Mouse (Mus musculus): ENCODE measurements at regions not wholly inside any gene's neighbourhood (a gene's known extent, or its start where the extent isn't known, plus 50 kb on each side); places are given as distances from the start of the nearest gene placed in this dataset.

DNA sequence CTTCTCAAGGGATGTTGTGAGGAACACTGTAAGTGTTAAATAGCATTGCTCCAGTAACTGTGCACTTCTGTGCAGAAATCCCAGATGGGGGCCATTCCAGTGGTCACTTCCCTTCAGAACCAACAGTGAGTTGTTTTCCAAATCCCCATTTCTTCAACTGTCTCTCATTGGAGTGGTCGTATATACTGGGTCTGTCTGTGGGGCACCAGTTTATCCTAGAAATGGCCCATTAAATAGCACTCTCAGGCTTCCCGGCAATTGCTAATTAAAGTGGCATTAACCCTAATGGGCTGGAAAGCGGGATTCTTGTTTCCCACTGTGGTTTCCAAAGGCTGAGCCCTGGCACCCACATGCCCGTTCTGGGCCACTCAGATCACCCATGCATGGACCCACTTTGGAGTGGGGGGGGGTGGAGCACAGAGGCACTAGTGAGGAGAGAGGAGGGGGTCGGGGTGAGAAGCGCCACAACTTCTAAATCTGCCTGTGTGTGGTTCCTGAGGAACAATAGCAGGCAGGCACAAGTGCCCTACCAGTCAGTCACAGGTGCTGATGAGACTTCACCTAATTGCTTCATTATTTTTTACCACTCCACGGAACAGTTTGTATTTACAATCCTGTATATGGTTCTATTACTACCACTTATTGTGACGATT, 78.1 kb downstream of the Fam204a start:
- peaks cover 49% of the 10 kb centered on the region for H3K27me3 ChIP-seq
- WGBS: 57% methylated on average over 8 of the region's 8 CpGs
- no peak for ATAC-seq (ENCODE audit: borderline replicate concordance, extremely low read depth, low FRiP score, low TSS enrichment)

DNA sequence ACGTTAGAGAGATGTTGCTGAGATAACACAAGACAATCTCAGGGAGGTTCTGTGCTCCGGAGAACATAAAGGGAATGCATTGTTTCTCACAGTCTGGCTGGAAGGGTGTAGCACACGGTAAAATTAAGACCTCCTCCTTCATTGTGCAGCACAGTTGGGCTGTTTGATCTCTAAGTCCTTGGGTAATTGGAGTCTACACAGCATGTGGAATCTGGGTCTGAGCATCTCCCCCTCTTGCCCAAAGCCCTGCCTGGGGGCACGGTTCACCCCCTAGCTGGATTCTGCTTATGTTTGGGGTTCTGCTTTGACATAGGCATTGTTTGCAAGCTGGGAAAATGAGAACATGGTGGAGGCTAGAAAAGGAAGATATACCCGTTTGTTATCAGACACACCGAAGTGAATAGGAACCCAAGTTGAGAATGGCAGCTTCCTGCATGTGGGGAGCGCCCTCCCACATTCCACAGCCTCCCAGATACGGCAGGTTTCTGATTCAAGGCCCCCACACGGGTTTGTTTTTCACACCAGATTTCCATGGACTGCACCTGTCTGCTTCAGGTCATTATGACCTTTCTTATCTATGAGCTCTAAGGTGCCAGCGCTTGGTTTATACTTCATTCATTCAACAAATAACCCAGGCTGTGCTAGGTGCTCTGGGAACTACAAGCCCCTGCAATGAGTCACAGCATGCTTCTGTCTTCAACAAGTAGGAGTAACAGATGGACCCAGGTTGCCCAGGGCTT, 79.9 kb downstream of the Fam204a start:
- Histone ChIP-seq H3K4me3 (no peak overlapping the region), H3K4me2 (no peak overlapping the region), H3K27ac (no peak overlapping the region)

More for the DNA sequence above, 78.1 kb downstream of the Fam204a start:
- Histone ChIP-seq H3K4me2 (no peak overlapping the region), H3K36me3 (no peaks in the 10 kb centered on the region), H3K4me3 (no peak overlapping the region), H3K27ac (no peak overlapping the region), H3K9me3 (no peaks in the 10 kb centered on the region), H3K4me1 (no peaks in the 10 kb centered on the region), H3K9ac (no peak overlapping the region)

DNA sequence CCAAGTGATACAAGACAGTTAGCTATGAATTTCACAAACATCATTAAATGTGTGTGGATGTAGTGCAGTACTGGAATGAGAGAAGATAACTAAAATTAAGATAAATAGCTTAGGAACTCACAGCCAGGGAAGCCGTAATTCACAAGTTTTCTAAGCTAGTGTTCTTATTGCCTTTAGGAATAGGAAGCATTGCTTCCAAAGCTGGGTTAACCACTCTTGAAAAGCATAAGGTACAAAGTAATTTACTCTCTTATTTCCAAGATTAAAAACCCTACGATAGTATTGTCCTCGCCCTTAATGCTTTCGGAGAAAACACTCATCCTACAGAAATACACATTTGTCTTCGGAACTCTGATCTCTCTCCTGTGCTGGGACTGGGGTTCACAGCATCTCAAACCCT, 81.3 kb downstream of the Fam204a start:
- Histone ChIP-seq H3K9me3 (no peaks in the 10 kb centered on the region), H3K4me3 (no peak overlapping the region), H3K27ac (no peak overlapping the region), H3K27me3 (peaks cover 49% of the 10 kb centered on the region), H3K4me2 (no peak overlapping the region), H3K36me3 (no peaks in the 10 kb centered on the region), H3K4me1 (no peaks in the 10 kb centered on the region), H3K9ac (no peak overlapping the region)
- 70% methylated on average over 5 of the region's 5 CpGs for WGBS
- no peak for ATAC-seq (ENCODE audit: borderline replicate concordance, extremely low read depth, low FRiP score, low TSS enrichment)

More for the DNA sequence above, 79.9 kb downstream of the Fam204a start:
- no peak overlapping the region for H3K9ac ChIP-seq
- no peaks in the 10 kb centered on the region for H3K9me3 ChIP-seq
- ATAC-seq (ENCODE audit: borderline replicate concordance, extremely low read depth, low FRiP score, low TSS enrichment): no peak
- WGBS: 33% methylated on average over 10 of the region's 10 CpGs
- peaks cover 49% of the 10 kb centered on the region for H3K27me3 ChIP-seq
- H3K4me1 ChIP-seq: no peaks in the 10 kb centered on the region
- H3K36me3 ChIP-seq: no peaks in the 10 kb centered on the region

DNA sequence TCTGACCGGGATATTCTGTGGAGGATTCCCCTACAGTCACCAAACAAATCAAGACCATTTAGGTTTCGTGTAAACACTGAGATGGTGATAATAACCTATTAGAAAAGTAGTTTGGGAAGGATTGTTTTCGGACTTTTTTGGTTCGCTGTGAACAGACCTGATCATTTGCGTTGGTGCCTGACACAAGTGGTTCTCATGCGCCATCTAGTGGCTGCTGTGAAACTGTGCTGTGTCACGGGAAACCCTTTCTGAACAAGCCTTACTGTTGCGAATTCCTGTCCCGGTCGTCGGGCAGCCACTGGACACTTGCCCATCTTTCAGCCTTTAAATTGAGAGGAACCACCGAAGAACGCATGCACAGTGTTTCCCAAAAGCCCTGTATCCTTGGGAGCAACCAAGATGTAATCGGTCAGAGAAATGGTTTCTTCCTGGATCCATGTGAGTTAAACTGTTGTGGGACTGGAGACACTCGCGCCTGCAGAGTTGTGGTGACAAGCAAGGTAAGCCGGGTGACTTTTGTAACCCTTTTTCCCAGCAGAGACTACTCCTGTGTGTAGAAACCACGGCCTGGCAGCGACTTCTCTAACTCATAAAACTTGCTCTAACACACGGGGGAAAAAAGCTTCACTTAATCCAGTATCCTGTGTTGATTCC, 82.0 kb downstream of the Fam204a start:
- no peak overlapping the region for H3K4me3 ChIP-seq
- no peaks in the 10 kb centered on the region for H3K36me3 ChIP-seq
- peaks cover 49% of the 10 kb centered on the region for H3K27me3 ChIP-seq
- H3K4me1 ChIP-seq: no peaks in the 10 kb centered on the region
- H3K27ac ChIP-seq: no peak overlapping the region
- peak overlapping the region; percentile 12; the same call in 1 of the 2 replicates for H3K4me2 ChIP-seq
- H3K9ac ChIP-seq: no peak overlapping the region
- 7% methylated on average over 20 of the region's 20 CpGs for WGBS
- ATAC-seq (ENCODE audit: borderline replicate concordance, extremely low read depth, low FRiP score, low TSS enrichment): 0 out of 2 replicates have a peak, but pooled peaks have one; percentile 19
- no peaks in the 10 kb centered on the region for H3K9me3 ChIP-seq

DNA sequence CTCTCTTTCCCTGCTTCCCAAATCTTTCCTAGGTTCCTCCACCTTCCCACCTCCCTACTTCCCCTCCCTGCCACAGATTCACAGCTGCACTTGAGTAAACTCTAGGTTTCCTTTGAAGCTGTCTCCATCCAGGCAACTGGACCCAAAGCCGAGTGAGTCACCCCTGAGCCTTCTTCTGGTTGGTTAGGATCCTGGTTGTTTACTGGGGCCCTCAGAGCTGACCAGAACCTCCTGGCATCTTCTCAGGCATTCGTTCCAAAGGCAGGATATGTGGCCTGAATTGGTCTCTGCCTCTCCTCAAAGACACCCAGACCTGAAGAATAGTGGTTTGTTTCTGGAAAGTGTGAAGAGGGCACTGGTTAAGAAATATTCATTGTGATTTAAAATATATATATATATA, 87.6 kb downstream of the Fam204a start:
- no peak for ATAC-seq (ENCODE audit: borderline replicate concordance, extremely low read depth, low FRiP score, low TSS enrichment)
- Histone ChIP-seq H3K4me1 (no peaks in the 10 kb centered on the region), H3K4me3 (no peak overlapping the region), H3K4me2 (no peak overlapping the region), H3K9me3 (no peaks in the 10 kb centered on the region), H3K27me3 (peaks cover 4% of the 10 kb centered on the region; the same call in 1 of the 2 replicates), H3K27ac (no peak overlapping the region), H3K36me3 (no peaks in the 10 kb centered on the region), H3K9ac (no peak overlapping the region)
- WGBS: 48% methylated on average over 2 of the region's 2 CpGs

DNA sequence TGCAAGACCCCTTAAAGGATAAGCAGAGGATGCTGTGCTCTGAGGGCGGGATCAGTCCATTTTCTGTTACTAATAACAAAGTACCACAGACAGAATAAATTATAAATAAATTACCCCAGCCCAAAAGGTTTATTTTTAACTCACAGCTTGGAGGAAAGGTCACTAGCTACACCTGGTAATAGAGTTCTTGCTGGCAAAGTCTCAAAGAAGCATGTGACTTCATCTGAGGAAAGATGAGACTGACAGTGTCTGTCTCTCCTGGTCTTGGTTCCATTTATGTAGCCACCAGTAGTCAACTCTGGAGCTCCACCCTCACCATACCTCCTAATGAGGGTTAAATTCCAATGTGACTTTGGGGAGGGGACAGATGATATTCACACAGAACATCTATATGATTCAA, 90.0 kb downstream of the Fam204a start:
- no peak for ATAC-seq (ENCODE audit: borderline replicate concordance, extremely low read depth, low FRiP score, low TSS enrichment)
- 73% methylated on average over 1 of the region's 1 CpGs for WGBS
- Histone ChIP-seq H3K27me3 (no peaks in the 10 kb centered on the region), H3K9me3 (no peaks in the 10 kb centered on the region), H3K9ac (no peak overlapping the region), H3K36me3 (no peaks in the 10 kb centered on the region), H3K27ac (no peak overlapping the region), H3K4me3 (no peak overlapping the region), H3K4me2 (no peak overlapping the region), H3K4me1 (no peaks in the 10 kb centered on the region)

DNA sequence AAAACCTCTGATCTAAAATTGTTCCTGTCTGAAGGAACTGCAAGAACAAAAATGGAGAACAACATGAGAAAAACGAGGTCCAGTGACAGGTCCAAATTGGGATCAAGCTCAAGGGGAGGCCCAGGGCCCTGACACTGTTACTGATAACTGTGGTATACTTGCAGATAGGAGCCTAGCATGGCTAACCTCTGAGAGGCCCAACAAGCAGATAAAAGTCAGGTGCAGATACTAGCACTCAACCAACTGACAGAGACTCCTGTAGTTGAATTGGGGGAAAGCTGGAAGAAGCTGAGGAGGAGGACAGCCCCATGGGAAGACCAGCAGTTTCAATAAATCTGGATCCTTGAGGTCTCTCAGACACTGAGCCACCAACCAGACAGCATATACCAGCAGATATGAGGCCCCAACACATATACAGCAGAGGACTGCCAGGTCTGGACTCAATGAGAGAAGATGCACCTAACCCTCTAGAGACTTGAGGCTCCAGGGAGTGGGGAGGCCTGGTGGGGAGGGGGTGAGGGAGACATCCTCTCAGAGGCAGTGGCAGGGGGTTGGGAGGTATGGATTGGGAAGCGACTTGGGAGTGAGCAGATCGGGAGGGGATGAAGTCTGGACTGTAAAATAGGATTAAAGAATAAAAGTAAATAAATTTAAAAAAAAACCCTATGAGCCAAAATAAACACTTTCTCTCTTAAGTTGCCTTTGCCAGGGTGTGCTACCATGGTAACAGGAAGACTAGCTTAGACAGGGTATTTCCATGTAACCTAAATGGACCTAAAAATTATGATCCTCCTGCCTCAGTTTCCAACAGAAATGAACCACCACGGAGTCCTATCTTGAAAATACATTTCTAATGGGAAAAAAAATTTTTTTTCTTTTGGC, 91.8 kb downstream of the Fam204a start:
- H3K27me3 ChIP-seq: no peaks in the 10 kb centered on the region
- WGBS: 55% methylated on average over 4 of the region's 4 CpGs
- no peaks in the 10 kb centered on the region for H3K36me3 ChIP-seq
- no peak overlapping the region for H3K4me2 ChIP-seq
- no peak overlapping the region for H3K4me3 ChIP-seq
- H3K27ac ChIP-seq: no peak overlapping the region
- no peak overlapping the region for H3K9ac ChIP-seq
- no peaks in the 10 kb centered on the region for H3K4me1 ChIP-seq
- ATAC-seq (ENCODE audit: borderline replicate concordance, extremely low read depth, low FRiP score, low TSS enrichment): no peak
- no peaks in the 10 kb centered on the region for H3K9me3 ChIP-seq

DNA sequence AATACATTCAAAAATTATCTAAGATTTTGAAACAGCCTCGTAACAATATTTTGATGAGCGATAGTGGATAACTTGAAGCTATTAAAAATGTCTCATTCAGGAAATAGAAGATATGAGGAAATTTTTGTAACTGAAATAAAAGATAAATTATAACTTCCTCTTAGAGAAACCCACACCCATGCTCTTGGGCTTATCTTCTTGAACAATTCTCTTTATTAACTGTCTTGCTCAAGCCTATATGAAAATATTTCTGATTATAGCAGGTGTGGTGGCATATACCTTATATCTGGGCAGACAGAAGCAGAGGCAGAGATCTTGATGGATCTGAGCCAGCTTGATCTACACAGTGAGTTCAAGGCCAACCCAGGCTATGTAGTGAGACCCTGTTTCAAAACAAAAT, 96.9 kb downstream of the Fam204a start:
- Histone ChIP-seq H3K9ac (no peak overlapping the region), H3K4me1 (no peaks in the 10 kb centered on the region), H3K36me3 (no peaks in the 10 kb centered on the region), H3K27ac (no peak overlapping the region), H3K9me3 (no peaks in the 10 kb centered on the region), H3K4me3 (no peak overlapping the region), H3K27me3 (no peaks in the 10 kb centered on the region), H3K4me2 (no peak overlapping the region)
- WGBS: 79% methylated on average over 2 of the region's 2 CpGs
- ATAC-seq (ENCODE audit: borderline replicate concordance, extremely low read depth, low FRiP score, low TSS enrichment): no peak

DNA sequence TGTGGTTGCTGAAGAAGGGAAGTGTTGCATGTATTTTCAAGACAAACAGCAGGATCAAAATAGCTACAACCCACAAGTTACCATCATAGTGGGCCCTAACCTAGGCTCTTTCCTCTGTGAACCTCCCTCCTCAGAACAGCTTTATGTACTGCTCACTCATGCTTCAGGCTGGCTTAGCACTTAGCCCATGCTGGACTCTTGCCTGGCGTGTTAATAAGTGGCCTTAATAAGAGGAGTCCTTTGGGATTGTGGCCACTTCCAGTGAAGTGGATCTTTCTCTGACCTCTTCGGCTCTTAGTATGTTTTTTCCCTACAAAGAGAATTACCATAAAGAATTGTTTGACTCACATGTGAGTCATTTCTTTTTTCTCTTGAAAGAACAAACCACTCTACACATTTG, 101.9 kb downstream of the Fam204a start:
- WGBS: 80% methylated on average over 2 of the region's 2 CpGs
- no peak for ATAC-seq (ENCODE audit: borderline replicate concordance, extremely low read depth, low FRiP score, low TSS enrichment)

DNA sequence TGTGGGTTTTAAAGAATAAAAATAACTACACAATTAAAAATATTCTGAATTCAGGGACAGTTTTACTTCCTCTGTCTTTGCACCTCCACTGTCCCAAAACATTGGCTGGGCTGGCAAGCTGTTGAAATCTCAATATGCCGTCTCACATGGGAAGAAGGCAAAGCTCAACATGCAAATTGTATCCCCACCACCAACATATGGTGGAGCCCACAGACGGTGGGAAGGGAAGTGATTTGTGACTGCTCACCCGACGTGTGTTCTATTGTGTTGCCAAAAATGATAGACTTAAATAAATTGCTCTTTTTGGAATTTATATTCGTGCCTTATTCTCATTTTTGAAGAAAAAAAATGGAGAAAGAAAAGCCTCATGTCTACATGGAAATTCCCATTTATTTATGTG, 105.6 kb downstream of the Fam204a start:
- WGBS: 64% methylated on average over 5 of the region's 5 CpGs
- H3K4me3 ChIP-seq: no peak overlapping the region
- H3K9ac ChIP-seq: no peak overlapping the region
- no peaks in the 10 kb centered on the region for H3K36me3 ChIP-seq
- H3K27me3 ChIP-seq: no peaks in the 10 kb centered on the region
- no peaks in the 10 kb centered on the region for H3K4me1 ChIP-seq
- H3K4me2 ChIP-seq: no peak overlapping the region
- no peak overlapping the region for H3K27ac ChIP-seq
- ATAC-seq (ENCODE audit: borderline replicate concordance, extremely low read depth, low FRiP score, low TSS enrichment): no peak
- no peaks in the 10 kb centered on the region for H3K9me3 ChIP-seq

More for the DNA sequence above, 101.9 kb downstream of the Fam204a start:
- Histone ChIP-seq H3K27me3 (no peaks in the 10 kb centered on the region), H3K9ac (no peak overlapping the region), H3K4me1 (no peaks in the 10 kb centered on the region), H3K9me3 (no peaks in the 10 kb centered on the region), H3K4me2 (no peak overlapping the region), H3K4me3 (no peak overlapping the region), H3K27ac (no peak overlapping the region), H3K36me3 (no peaks in the 10 kb centered on the region)

DNA sequence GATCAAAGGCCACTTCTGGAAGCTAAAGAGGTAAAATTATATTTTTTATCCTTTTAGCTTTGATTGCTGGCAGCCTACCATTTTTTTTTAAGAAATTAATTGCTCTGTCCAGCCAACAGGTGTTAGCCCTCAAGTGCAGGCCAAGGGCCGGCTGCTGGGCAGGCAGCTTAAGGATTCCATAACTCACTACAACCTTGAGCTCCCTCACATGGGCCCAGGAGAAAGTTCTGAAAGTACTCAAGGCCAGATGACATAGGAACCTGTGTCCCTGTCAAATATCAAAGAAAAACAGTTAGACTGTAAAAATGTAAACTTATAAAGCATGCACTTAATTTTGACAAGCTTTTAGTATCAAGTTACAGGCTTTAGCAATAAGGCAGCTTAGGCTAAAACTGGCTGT, 107.5 kb downstream of the Fam204a start:
- no peak overlapping the region for H3K9ac ChIP-seq
- no peak overlapping the region for H3K27ac ChIP-seq
- no peaks in the 10 kb centered on the region for H3K4me1 ChIP-seq
- H3K9me3 ChIP-seq: no peaks in the 10 kb centered on the region
- 15% methylated on average over 1 of the region's 1 CpGs for WGBS
- no peak for ATAC-seq (ENCODE audit: borderline replicate concordance, extremely low read depth, low FRiP score, low TSS enrichment)
- H3K4me3 ChIP-seq: no peak overlapping the region
- no peak overlapping the region for H3K4me2 ChIP-seq
- no peaks in the 10 kb centered on the region for H3K36me3 ChIP-seq
- no peaks in the 10 kb centered on the region for H3K27me3 ChIP-seq
